Mouse (Mus musculus) lung, adult 2 months (tissue): ENCODE data around the gene Ugt2b5. TPM values are rescaled to one million over a fixed set of nuclear protein-coding genes. Genes with fewer than 3 reads are reported as not detected.
"Not testable (repeated sequence)": the region's sequence is repeated elsewhere in the genome, so short reads cannot be mapped to it uniquely, and the experiment has no call there.

ENCODE experiments used
- DNase-seq: peaks from one replicate; pipeline ENCODE4 v3.0.0; 2022
- H3K4me1 ChIP-seq: fragments of 200-500 bp; 2 replicates; pipeline ENCODE4 v1.6.1; 2011; ENCODE audit warnings: low read length; ENCODE audit not compliant: control insufficient read depth, insufficient read depth
- H3K4me3 ChIP-seq: fragments of 200-500 bp; replicated peaks from 2 replicates; pipeline ENCODE3; 2011; ENCODE audit warnings: low read depth, mild to moderate bottlenecking, control low read depth, low read length; ENCODE audit errors: extremely low read depth
- CTCF ChIP-seq: fragments of 200-500 bp; IDR thresholded peaks from 2 replicates; pipeline ENCODE4 v1.5.1; 2011; ENCODE audit warnings: mild to moderate bottlenecking, low read length, control low read depth; ENCODE audit not compliant: insufficient read depth
- POLR2A ChIP-seq: fragments of 200-500 bp; IDR thresholded peaks from 2 replicates; pipeline ENCODE4 v1.6.1; 2011; ENCODE audit warnings: low read depth, mild to moderate bottlenecking, control low read depth, low read length, borderline replicate concordance; ENCODE audit errors: extremely low read depth
- WGBS: fragments of 180-500 bp; shearing (Covaris S2); methylation state at CpG from one replicate; pipeline ENCODE4 v1.1.7; 2018; 5-methylcytosine and 5-hydroxymethylcytosine counted together
- polyA plus RNA-seq: library from polyadenylated mRNA; depleted of rRNA; stranded (reverse); fragments of >200 nt; gene quantifications from 2 replicates; pipeline ENCODE4 v1.2.3, GENCODE M21; 2012; rRNA removed

Gene Ugt2b5
- 0.07 TPM in 1 of 2 replicates, not detected in the other for polyA plus RNA-seq

DNA sequence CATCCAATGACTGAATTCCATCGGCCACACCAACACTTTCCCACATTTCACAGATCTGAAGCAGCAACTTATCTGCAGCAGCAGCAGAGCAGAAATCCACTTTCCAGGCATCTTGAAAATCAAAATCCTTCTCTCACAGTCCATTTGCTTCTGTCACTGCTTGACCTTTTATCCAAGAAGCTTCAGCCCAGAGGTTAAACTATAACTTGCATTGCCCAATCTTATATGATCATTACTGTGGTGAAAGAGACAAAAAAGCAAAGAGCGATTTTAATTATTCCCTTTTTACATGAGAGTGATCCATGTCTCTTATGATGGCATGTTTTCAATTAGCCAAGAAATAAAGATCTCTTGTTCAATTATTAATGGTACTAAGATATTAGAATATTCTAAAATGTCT is at the start of gene Ugt2b5:
TSS of gene Ugt2b5 (minus strand) at position 123 of the 400 bp plus-strand sequence.
- not testable (repeated sequence) for H3K4me3 ChIP-seq, H3K4me1 ChIP-seq, DNase-seq
- WGBS: 88% methylated on average over 2 of the region's 2 CpGs

DNA sequence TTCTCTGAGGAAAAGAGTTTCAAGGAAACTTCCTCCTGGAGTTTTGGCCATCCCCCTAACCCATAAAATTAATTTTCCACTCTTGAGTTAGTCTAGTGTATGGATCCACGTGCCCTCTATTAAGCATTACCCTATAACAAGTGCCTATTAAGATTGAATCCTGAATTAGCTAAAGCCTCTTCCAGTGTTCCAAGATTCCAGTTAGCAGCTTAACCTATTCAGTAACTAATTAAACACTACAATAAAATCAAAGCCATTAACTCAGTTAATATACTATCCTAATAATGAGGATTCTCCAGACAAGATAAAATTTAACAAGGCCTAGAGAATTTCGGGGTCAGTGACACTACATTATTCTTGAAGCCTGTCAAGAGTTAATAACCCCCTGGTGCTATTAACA is 35.7 kb upstream of the Ugt2b5 start:
- DNase-seq, H3K4me3 ChIP-seq, H3K4me1 ChIP-seq: not testable (repeated sequence)
- 43% methylated on average over 2 of the region's 2 CpGs for WGBS

DNA sequence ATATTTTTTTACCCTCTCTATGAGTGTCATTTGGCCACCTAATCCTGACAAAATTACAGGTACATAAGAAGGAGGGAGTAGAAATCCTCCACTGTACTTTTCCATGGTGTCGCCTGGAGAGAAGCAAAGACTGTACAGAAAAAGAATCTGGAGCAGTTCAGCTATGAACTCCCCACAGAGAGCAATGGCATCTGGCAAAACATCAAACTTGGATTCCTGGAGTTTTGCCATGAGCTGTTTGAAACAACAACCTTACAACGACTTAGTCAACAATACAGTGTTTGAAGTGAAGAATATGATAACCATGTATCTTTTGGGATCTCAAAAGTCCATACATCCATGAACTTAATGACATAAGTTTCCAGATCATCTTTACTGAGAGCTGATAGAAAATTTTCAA is 34.6 kb upstream of the Ugt2b5 start:
- DNase-seq: no peak
- Histone ChIP-seq H3K4me3 (no peak overlapping the region), H3K4me1 (no peaks in the 10 kb centered on the region)
- WGBS: 57% methylated on average over 2 of the region's 2 CpGs
- TF ChIP-seq POLR2A (no peak), CTCF (no peak)

DNA sequence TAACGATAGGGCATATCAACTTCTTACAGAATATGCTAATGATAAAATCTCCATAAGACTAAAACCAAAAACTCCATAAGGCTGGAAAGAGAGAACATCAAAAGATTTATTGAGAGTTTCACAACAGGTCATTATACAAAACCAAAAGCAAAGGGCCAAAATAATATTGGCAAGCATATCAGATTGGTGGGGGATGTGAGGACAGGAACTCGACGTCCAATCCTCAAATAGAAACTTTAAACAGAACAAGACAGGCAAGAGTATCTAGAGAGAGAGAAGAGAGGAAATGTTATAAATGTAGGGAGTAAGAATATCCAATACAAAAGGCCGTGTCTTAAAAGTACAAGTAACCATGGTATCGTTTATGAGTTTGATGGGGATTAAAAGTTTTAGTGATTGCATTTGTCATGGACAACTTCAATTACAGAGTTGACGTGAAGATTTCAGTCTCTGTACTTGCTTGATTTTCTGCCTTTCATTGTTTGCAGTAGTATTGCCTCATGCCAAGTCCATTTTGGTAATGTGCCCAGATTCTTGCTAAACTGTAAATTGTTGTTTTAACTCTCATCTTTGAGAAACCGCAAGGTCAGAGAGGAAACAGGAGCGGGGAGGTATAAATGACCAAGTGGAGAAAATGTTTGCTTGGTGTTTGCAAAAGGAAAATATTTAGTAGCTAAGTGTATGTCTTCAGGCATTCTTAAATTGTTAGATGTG is 7.8 kb upstream of the Ugt2b5 start:
- WGBS: 50% methylated on average over 8 of the region's 8 CpGs

GRCm38 (mm10) chr5:87142865-87143456 is 2.8 kb upstream of the Ugt2b5 start:
- 40% methylated on average over 3 of the region's 3 CpGs for WGBS
- DNase-seq: peak; percentile 4

More for the DNA sequence above, 7.8 kb upstream of the Ugt2b5 start:
- no peak for DNase-seq
- Histone ChIP-seq H3K4me1 (no peaks in the 10 kb centered on the region), H3K4me3 (no peak overlapping the region)
- TF ChIP-seq POLR2A (no peak), CTCF (no peak)

DNA sequence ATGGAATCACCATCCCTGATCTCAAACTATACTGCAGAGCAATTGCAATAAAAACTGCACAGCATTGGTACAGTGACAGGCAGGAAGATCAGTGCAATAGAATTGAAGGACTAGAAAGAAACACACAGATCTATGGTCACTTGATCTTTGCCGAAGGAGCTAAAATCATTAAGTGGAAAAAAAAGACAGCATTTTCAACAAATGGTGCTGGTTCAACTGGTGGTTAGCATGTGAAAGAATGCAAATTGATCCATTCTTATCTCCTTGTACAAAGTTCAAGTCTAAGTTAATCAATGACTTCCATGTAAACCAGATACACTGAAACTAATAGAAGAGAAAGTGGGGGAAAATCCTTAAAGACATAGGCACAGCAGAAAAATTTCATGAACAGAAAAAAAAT is 36.4 kb downstream of the Ugt2b5 start:
- not testable (repeated sequence) for DNase-seq, H3K4me3 ChIP-seq, H3K4me1 ChIP-seq
- 65% methylated on average over 1 of the region's 1 CpGs for WGBS

More at GRCm38 (mm10) chr5:87142865-87143456, 2.8 kb upstream of the Ugt2b5 start:
- H3K4me3 ChIP-seq: no peak overlapping the region
- H3K4me1 ChIP-seq: no peaks in the 10 kb centered on the region
- TF ChIP-seq CTCF (no peak), POLR2A (no peak)

- Histone ChIP-seq H3K4me1 (no peaks in the 10 kb centered on the region), H3K4me3 (no peak within 1 kb of the TSS)
- DNase-seq: no peak
- TF ChIP-seq CTCF (no peak), POLR2A (no peak)
- WGBS: 56% methylated on average over 1 of the region's 1 CpGs
Observed at GRCm38 (mm10) chr5:87092346-87093027, 47.6 kb downstream of the Ugt2b5 start, which contains the start of gene Ugt2b36. Gene Ugt2b36 (minus strand): TSS chr5:87092555.

DNA sequence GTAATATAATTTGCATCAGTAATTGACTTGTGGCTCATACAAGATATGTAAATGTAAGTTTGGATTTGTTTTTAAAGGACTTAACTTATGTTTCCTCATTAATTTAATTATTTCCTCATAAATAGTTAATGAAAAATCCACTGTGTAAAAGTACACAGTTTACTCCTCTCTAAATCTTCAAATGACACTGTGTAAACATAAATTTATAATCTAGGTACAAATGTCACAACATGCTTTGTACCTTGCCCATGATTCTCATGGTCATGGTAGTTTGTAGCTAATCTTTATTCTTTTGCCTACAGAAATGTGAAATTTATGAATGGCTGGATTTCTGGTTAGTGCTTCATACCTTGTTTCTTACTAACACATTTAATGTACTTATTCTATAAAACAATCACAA is 49.0 kb downstream of the Ugt2b5 start:
- H3K4me1 ChIP-seq: no peaks in the 10 kb centered on the region
- TF ChIP-seq CTCF (no peak), POLR2A (no peak)
- DNase-seq: no peak
- no peak overlapping the region for H3K4me3 ChIP-seq

DNA sequence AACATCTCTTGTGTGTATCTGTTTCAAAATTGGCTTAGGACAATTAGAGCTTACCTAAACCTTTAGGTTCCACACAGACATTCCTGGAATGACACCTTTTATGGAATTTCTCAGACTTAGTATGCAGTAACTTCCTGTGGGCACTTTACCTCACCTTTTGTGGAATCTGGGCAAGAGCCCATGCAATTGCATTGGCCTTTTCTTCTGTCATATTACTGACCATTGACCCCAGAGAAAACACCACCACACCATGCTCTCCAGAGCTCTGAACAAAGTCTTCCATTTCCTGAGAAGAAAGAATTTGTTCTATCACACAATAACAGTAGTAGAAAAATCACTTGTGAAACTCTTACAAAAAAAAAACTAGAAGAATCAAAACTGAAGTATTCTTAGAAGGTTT is 50.9 kb downstream of the Ugt2b5 start:
- TF ChIP-seq CTCF: no peak
- TF ChIP-seq POLR2A: no peak

DNA sequence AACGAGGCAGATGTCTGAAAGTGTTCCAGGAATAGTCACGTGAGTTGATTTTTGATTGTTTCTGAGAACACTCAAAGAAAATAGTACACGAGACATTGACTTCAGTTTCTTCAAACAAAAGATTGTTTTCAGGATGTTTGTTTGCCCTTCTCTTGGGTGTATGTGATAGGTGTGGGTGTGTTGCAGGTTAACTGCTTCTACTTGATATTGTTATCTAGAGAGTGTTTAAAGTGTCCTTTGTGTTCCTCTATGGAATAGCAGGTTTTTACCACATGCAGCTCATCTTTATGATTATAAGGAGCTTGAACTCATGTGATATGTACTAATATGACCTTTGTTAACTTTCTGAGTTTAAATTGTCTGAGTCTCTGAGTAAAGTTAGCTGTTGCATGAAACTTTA is 53.8 kb downstream of the Ugt2b5 start:
- no peak for DNase-seq
- Histone ChIP-seq H3K4me3 (no peak overlapping the region), H3K4me1 (no peaks in the 10 kb centered on the region)
- TF ChIP-seq POLR2A (no peak), CTCF (no peak)
- 52% methylated on average over 3 of the region's 3 CpGs for WGBS

More for the DNA sequence above, 50.9 kb downstream of the Ugt2b5 start:
- Histone ChIP-seq H3K4me3 (no peak overlapping the region), H3K4me1 (no peaks in the 10 kb centered on the region)
- DNase-seq: no peak

Other genes with a start within 250 kb of the Ugt2b5 start
- 0.04 and 0.17 TPM in 2 replicates for gene Ugt2b34, start 233.4 kb downstream of the Ugt2b5 start, polyA plus RNA-seq
- gene Ugt2b1, start 213.8 kb downstream of the Ugt2b5 start, polyA plus RNA-seq: 0.07 TPM in 1 of 2 replicates, not detected in the other
- gene Ugt2b35, start 139.5 kb downstream of the Ugt2b5 start, polyA plus RNA-seq: not detected in 2 replicates
- 0.07 TPM in 1 of 2 replicates, not detected in the other for gene Ugt2b36, start 47.8 kb downstream of the Ugt2b5 start, polyA plus RNA-seq
- gene Ugt2b37, start 114.5 kb upstream of the Ugt2b5 start, polyA plus RNA-seq: not detected in 2 replicates
- gene Ugt2a3, start 196.9 kb upstream of the Ugt2b5 start, polyA plus RNA-seq: not detected in 2 replicates